Mouse (Mus musculus) stomach, embryonic 15.5 days (tissue): ENCODE measurements at regions not wholly inside any gene's neighbourhood (a gene's known extent, or its start where the extent isn't known, plus 50 kb on each side); places are given as distances from the start of the nearest gene placed in this dataset.

Source experiments
- ATAC-seq: fragments of 200-750 bp; cut with Nextera tagmentation; 2 replicates; pipeline ENCODE4 v1.8.0; 2017; ENCODE audit warnings: low read depth, moderate number of reproducible peaks, moderate TSS enrichment; ENCODE audit not compliant: insufficient read depth, low FRiP score
- H3K27ac ChIP-seq: fragments of 300-500 bp; sonication (generic); 2 replicates; pipeline ENCODE4 v1.5.1; 2015; ENCODE audit warnings: mild to moderate bottlenecking, inconsistent platforms
- H3K27me3 ChIP-seq: fragments of 300-500 bp; sonication (generic); replicated peaks from 2 replicates; pipeline ENCODE4 v1.6.1; 2015; ENCODE audit warnings: inconsistent platforms
- H3K36me3 ChIP-seq: fragments of 300-500 bp; sonication (generic); 2 replicates; pipeline ENCODE4 v1.6.1; 2015; ENCODE audit warnings: inconsistent platforms
- H3K4me1 ChIP-seq: fragments of 300-500 bp; sonication (generic); 2 replicates; pipeline ENCODE4 v1.6.1; 2015; ENCODE audit warnings: inconsistent platforms
- H3K4me2 ChIP-seq: fragments of 300-500 bp; sonication (generic); 2 replicates; pipeline ENCODE4 v1.6.1; 2015; ENCODE audit warnings: mild to moderate bottlenecking, inconsistent platforms
- H3K4me3 ChIP-seq: fragments of 300-500 bp; sonication (generic); replicated peaks from 2 replicates; pipeline ENCODE4 v1.5.1; 2015; ENCODE audit warnings: inconsistent platforms
- H3K9ac ChIP-seq: fragments of 300-500 bp; sonication (generic); 2 replicates; pipeline ENCODE4 v1.6.1; 2015; ENCODE audit warnings: inconsistent platforms
- H3K9me3 ChIP-seq: fragments of 300-500 bp; sonication (generic); 2 replicates; pipeline ENCODE4 v1.6.1; 2016; ENCODE audit warnings: inconsistent platforms
- WGBS: fragments of 180-500 bp; shearing (Covaris S2); methylation state at CpG from one replicate; pipeline ENCODE4 v1.1.7; 2015; 5-methylcytosine and 5-hydroxymethylcytosine counted together

GRCm38 (mm10) chr8:98243328-98243926, 1172.8 kb downstream of the Cdh8 start:
- H3K4me2 ChIP-seq, result no peak overlapping the region
- H3K27ac ChIP-seq, result no peak overlapping the region
- no peak overlapping the region for H3K9ac ChIP-seq
- 61% methylated on average over 6 of the region's 6 CpGs for WGBS
- H3K27me3 ChIP-seq, result no peaks in the 10 kb centered on the region
- H3K4me1 ChIP-seq, result no peaks in the 10 kb centered on the region
- no peaks in the 10 kb centered on the region for H3K36me3 ChIP-seq
- no peak overlapping the region for H3K4me3 ChIP-seq
- no peak for ATAC-seq
- H3K9me3 ChIP-seq, result no peaks in the 10 kb centered on the region

GRCm38 (mm10) chr8:98214019-98214418, 1202.3 kb downstream of the Cdh8 start:
- H3K4me2 ChIP-seq, result no peak overlapping the region
- H3K36me3 ChIP-seq, result no peaks in the 10 kb centered on the region
- no peak overlapping the region for H3K9ac ChIP-seq
- no peaks in the 10 kb centered on the region for H3K4me1 ChIP-seq
- H3K4me3 ChIP-seq, result no peak overlapping the region
- H3K27ac ChIP-seq, result no peak overlapping the region
- ATAC-seq, result no peak
- no peaks in the 10 kb centered on the region for H3K27me3 ChIP-seq
- no peaks in the 10 kb centered on the region for H3K9me3 ChIP-seq
